Mouse (Mus musculus): ENCODE measurements around the gene Zfp385a.

DNA sequence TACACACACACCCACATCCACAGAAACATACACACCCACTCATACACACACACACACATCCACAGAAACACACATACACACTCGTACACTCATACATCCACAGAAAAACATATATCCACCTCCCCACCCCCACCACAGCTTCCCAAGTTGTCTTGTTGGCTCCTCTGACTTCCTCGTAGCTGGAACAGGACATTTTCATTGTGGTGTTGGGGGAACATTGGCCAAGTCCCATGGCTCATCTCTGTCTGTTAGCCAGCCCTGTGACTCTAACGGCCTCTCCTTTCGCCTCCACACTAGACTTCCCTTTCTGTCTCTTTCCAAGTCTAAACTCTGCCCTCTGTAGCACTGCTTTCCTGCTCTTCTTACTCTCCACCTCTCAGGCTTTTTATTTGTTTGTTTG, 17.9 kb upstream of the Zfp385a start:
- TF ChIP-seq CTCF (conservative IDR thresholded peaks at IDR 0.05 in 1 of 2, IDR thresholded peaks at IDR 0.05 in 1 of 2; ENCODE audit: low read depth in 2 of 2, low read length in 2 of 2) = no peak
- no peak for TF ChIP-seq MEF2A (IDR thresholded peaks at IDR 0.05; ENCODE audit: borderline replicate concordance, low read depth, low read length)
- no peak for TF ChIP-seq POLR2A (IDR thresholded peaks at IDR 0.05; ENCODE audit: low read depth, low read length)
- TF ChIP-seq POLR2AphosphoS2 (IDR thresholded peaks at IDR 0.05; ENCODE audit: low read depth, low read length) = no peak
- TF ChIP-seq EP300 (IDR thresholded peaks at IDR 0.05; ENCODE audit: low read length) = no peak

Data from CH12.LX (cell line).